Mouse (Mus musculus) embryonic facial prominence, embryonic 13.5 days (tissue): Measurements from ENCODE around the gene Zfp277. TPM values are rescaled to one million over a fixed set of nuclear protein-coding genes. Genes with fewer than 3 reads are reported as not detected.

Experiments used
- ATAC-seq: fragments of 200-750 bp; cut with Nextera tagmentation; 2 replicates; pipeline ENCODE4 v1.8.0; 2017; ENCODE audit warnings: low read depth; ENCODE audit not compliant: insufficient number of reproducible peaks, insufficient read depth, low FRiP score, low TSS enrichment
- H3K27ac ChIP-seq: fragments of 300-500 bp; sonication (generic); 2 replicates; pipeline ENCODE4 v1.5.1; 2015; ENCODE audit warnings: moderate library complexity, mild to moderate bottlenecking, inconsistent platforms
- H3K27me3 ChIP-seq: fragments of 300-500 bp; sonication (generic); 2 replicates; pipeline ENCODE4 v1.6.1; 2015; ENCODE audit warnings: mild to moderate bottlenecking, inconsistent platforms
- H3K36me3 ChIP-seq: fragments of 300-500 bp; sonication (generic); 2 replicates; pipeline ENCODE4 v1.6.1; 2015; ENCODE audit warnings: mild to moderate bottlenecking, inconsistent platforms
- H3K4me1 ChIP-seq: fragments of 300-500 bp; sonication (generic); 2 replicates; pipeline ENCODE4 v1.6.1; 2015; ENCODE audit warnings: inconsistent platforms
- H3K4me2 ChIP-seq: fragments of 300-500 bp; sonication (generic); 2 replicates; pipeline ENCODE4 v1.6.1; 2015; ENCODE audit warnings: moderate library complexity, mild to moderate bottlenecking, inconsistent platforms
- H3K4me3 ChIP-seq: fragments of 300-500 bp; sonication (generic); 2 replicates; pipeline ENCODE4 v1.5.1; 2015; ENCODE audit warnings: mild to moderate bottlenecking, inconsistent platforms
- H3K9ac ChIP-seq: fragments of 300-500 bp; sonication (generic); 2 replicates; pipeline ENCODE4 v1.6.1; 2015; ENCODE audit warnings: mild to moderate bottlenecking, inconsistent platforms
- H3K9me3 ChIP-seq: fragments of 300-500 bp; sonication (generic); 2 replicates; pipeline ENCODE4 v1.6.1; 2016; ENCODE audit warnings: inconsistent platforms
- WGBS: fragments of 180-500 bp; shearing (Covaris S2); methylation state at CpG from one replicate; pipeline ENCODE4 v1.1.7; 2015; ENCODE audit warnings: mixed read lengths; 5-methylcytosine and 5-hydroxymethylcytosine counted together
- polyA plus RNA-seq: library from polyadenylated mRNA; unstranded; fragments of >200 nt; fragmentation: Nextera tagmentation; extraction: Ambion mirVana; gene quantifications from 2 replicates; pipeline ENCODE4 v1.2.1, GENCODE M21; 2015

Gene Zfp277
- polyA plus RNA-seq, 1 experiment from 2014 or later: 39.3 TPM

GRCm38 (mm10) chr12:40273339-40273738, 172.4 kb downstream of the Zfp277 start:
- ATAC-seq: no peak
- H3K9ac ChIP-seq: no peak overlapping the region
- H3K4me2 ChIP-seq: no peak overlapping the region
- no peaks in the 10 kb centered on the region for H3K9me3 ChIP-seq
- H3K27ac ChIP-seq: no peak overlapping the region
- no peak overlapping the region for H3K4me3 ChIP-seq
- WGBS: 81% methylated on average over 4 of the region's 4 CpGs
- no peaks in the 10 kb centered on the region for H3K27me3 ChIP-seq
- H3K4me1 ChIP-seq: no peaks in the 10 kb centered on the region
- H3K36me3 ChIP-seq: no peaks in the 10 kb centered on the region

DNA sequence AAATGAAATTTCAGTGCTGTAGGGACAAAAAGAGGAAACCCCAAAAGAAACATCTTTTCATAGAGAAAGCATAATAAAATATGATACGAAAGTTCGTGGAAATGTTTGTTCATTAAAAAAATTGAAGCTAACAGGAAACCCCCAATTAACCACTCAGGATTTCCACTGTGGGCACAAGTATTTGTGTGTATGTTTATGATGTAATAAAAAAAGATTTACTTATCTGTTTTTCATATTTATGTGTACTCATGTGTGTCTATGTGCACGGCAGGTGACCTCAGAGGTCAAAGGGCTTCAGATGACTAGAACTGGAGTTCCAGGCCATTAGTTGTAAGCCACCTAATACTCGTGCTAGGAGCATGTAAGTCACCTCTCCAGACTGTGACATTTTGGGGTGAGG, 173.0 kb downstream of the Zfp277 start:
- Histone ChIP-seq H3K9ac (no peak overlapping the region), H3K36me3 (no peaks in the 10 kb centered on the region), H3K4me2 (no peak overlapping the region), H3K4me1 (no peaks in the 10 kb centered on the region), H3K27ac (no peak overlapping the region), H3K27me3 (no peaks in the 10 kb centered on the region), H3K4me3 (no peak overlapping the region), H3K9me3 (no peaks in the 10 kb centered on the region)
- ATAC-seq: no peak
- 77% methylated on average over 4 of the region's 4 CpGs for WGBS

DNA sequence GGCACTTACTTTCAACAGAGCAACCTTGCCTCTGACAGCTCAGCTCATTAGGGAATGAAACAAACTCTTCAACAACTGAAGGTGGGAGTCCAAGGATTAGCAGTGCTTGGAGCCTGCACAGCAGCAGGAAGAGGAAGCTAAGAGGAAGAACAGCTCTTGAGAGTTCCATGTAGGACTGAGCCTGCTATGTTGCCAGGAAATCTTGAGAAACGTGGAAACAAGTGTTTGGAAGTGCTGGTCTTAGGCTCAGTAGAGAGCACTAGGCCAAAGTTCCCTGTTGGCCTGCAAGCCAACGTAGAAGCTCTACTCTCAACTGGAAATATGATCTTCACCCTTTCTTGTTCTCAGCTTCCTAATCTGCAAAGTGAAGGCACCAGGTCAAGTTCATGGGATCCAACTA, 177.4 kb downstream of the Zfp277 start:
- Histone ChIP-seq H3K4me3 (no peak overlapping the region), H3K4me2 (no peak overlapping the region), H3K36me3 (no peaks in the 10 kb centered on the region), H3K9me3 (no peaks in the 10 kb centered on the region), H3K9ac (no peak overlapping the region), H3K27ac (no peak overlapping the region), H3K27me3 (no peaks in the 10 kb centered on the region), H3K4me1 (no peaks in the 10 kb centered on the region)
- ATAC-seq: no peak
- WGBS: 78% methylated on average over 2 of the region's 2 CpGs

Other genes starting within 250 kb of the Zfp277 start
- gene Lsmem1, start 246.4 kb downstream of the Zfp277 start, polyA plus RNA-seq: 0.22 TPM in 1 of 2 replicates, not detected in the other
- 113 and 121 TPM in 2 replicates for gene Ifrd1, start 197.4 kb downstream of the Zfp277 start, polyA plus RNA-seq
- gene Dock4, start 50 bp upstream of the Zfp277 start, polyA plus RNA-seq: 19.2 and 19.9 TPM in 2 replicates